Mouse (Mus musculus) spleen, adult 18-20 months (tissue): Measurements from ENCODE around the gene Ccm2.
A peak's percentile ranks its signal among the peaks of the same experiment; 100 is the strongest.

ENCODE experiments used
- DNase-seq, 2 experiments: peaks; one replicate each; pipeline ENCODE4 v3.0.0; 2022; ENCODE audit warnings: mixed read lengths in 2 of 2

Ccm2 gene

GRCm38 (mm10) chr11:6585748-6586147, 39.1 kb downstream of the Ccm2 start:
- DNase-seq = no peak

DNA sequence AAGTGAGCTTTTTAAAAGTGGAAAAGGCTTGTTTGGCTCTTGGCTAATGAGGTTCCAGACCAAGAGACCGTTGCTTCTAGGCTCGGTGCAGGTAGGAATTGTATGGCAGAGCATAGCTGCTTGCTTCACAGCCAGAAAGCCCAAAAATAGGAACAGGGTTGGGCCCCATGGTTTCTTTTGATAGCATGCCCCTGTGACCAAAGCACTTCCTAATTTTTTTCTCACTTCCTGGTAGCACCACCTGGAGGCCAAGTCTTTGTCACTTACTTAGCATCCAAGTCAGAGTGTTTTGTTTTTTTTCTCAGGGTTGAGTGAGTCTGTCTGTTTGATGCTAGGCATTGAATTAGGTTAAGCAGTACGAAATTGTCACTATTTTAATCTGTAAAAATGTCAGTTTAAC, 40.0 kb downstream of the Ccm2 start:
- DNase-seq = no peak

DNA sequence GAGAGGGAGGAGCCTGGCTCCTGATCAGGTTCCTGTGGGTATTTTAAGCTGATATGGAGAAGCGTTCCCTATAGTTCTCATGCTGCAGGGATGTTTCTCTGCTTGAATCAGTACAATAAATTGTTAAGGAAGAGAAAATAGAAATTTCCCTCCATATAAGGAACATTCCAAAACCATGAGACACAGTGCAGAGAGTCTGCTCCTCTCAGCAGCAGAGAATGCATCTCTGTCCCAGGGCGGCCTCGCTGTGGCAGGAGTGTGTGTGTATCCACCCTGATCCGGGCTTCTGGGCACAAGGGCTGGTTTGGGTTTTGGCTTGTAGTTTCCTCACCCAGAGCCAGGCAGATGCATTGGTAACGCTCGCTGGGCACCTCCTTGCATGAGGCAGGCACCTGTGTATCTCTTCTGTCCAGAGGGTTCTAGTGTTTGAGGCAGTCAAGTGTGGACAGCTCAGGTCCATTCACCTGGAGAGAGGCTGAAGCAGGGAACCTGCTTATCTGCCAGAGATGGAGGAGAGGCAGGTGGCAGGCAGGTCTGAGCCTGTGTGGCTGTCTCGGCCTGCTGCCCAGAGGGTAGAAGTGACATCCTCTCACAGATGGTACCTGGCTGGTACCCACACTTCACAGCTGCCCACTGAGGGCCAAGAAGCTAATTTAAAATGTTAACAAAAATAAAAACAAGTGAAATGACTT, 40.7 kb downstream of the Ccm2 start:
- no peak for DNase-seq

- DNase-seq = peak in 1 of 2 experiments; percentile 60
These were observed 41.6 kb downstream of the Ccm2 start for GRCm38 (mm10) chr11:6588295-6588694.

DNA sequence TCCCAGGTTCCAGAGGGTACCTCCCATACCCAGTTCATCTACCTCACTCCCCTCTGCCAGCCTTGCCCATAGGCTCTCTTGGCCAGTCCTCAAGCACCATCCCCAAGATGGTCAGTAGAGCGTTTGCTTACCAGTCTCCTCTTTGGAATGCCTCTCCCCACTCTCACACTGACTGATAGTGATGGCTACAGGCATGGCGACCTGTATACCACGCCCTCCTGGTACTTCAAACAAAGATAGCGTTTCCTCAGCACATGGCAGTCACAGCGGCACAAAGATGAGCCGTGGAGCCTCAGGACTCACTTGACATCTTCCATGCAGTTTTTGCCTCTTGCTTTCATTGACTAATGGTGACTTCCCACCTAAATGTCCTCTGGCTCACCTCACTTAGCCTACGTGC, 43.2 kb downstream of the Ccm2 start:
- DNase-seq = no peak

DNA sequence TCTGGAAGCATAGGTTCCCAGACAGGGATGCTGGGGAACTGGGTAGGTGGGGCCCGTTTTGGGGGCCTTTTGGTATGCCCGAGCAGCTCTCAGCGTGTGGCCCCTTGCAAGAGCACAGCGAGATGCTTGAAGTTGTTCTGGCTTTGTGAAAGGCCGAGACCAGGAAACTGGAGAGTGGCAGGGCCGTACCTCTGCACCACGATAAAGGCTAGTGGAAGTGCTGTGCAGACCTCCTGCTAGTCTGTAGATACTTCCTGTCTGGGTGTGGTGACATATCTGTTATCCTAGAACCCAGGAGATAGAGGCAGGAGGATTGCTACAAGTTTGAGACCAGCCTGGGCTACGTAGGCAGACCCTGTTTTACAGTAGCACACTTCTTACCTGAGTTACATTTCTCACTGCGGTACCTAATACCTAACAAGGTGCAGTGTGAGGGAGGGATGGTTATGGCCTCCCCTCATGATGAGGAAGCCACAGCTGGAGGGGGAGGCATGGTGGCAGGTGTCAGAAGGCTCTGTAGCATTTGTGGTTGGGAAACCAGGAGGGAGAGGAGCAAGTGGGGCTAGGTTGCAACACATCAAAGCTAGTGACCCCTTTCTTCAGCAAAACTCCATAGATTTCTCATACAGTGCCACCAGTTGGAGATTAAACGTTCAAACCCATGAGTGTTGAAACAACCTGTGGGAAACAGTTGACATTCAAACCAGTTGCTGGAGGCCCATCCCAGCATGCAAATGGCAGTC, 44.4 kb downstream of the Ccm2 start:
- DNase-seq = no peak

- DNase-seq = no peak
These were observed 46.7 kb downstream of the Ccm2 start for GRCm38 (mm10) chr11:6593406-6593805.

DNA sequence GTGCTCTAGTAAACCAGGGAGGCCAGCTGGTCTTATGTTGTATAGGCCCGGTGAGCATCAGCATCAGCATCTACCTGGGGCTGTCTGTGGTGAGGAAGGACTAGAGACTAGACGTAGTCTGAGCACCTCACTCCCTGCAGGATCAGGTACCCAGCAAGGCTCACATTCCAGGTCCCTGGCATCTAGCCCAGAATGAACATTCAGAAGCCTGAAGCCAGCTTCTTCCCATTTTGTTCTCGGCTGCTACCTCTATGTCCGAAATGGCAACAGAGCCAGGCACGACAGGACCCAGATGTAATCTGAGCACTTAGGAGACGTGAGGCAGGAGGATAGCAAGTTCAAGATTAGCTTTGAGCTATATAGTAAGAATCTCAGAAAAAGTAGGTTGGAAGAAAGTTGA, 48.2 kb downstream of the Ccm2 start:
- no peak for DNase-seq

- DNase-seq = no peak
These were observed 48.7 kb downstream of the Ccm2 start for GRCm38 (mm10) chr11:6595339-6595738.

DNA sequence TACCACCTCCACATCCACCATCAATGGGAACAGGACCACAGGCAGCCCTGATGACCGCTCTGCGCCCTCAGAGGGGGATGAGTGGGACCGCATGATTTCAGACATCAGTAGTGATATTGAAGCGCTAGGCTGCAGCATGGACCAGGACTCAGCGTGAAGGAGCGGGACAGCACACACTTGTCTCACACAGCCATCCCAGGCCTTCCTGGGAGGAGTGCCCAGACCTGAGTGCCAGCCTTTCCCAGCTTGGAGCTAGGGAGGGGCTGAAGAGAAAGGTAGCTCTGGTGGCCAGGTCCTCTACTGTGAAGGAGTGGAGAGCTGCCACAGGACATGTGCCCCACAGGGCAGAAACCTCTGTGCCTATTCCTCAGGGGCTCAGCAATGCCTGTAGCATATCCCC, 49.5 kb downstream of the Ccm2 start:
- DNase-seq = no peak

GRCm38 (mm10) chr11:6596616-6597015, 49.9 kb downstream of the Ccm2 start:
- no peak for DNase-seq

DNA sequence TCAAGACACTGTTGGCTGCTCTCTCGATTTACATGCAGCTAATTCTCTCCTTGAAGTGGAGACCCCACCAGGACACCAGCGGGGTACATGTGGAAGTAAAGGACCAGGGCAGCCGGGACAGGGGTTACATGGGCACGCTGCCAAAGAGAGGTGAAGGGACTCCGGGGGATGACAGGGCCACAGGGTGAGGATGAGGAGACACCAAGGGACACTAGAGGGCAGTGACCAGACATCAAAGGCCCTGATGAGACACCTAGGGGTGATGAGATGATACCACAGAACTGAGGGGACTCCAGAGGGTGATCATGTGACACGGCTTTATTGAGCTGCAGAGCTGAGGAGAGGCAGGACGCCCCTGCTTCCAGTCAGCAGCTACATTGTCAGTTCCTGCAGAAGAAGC, 50.8 kb downstream of the Ccm2 start:
- no peak for DNase-seq

GRCm38 (mm10) chr11:6598191-6598889, 51.7 kb downstream of the Ccm2 start:
- no peak for DNase-seq

DNA sequence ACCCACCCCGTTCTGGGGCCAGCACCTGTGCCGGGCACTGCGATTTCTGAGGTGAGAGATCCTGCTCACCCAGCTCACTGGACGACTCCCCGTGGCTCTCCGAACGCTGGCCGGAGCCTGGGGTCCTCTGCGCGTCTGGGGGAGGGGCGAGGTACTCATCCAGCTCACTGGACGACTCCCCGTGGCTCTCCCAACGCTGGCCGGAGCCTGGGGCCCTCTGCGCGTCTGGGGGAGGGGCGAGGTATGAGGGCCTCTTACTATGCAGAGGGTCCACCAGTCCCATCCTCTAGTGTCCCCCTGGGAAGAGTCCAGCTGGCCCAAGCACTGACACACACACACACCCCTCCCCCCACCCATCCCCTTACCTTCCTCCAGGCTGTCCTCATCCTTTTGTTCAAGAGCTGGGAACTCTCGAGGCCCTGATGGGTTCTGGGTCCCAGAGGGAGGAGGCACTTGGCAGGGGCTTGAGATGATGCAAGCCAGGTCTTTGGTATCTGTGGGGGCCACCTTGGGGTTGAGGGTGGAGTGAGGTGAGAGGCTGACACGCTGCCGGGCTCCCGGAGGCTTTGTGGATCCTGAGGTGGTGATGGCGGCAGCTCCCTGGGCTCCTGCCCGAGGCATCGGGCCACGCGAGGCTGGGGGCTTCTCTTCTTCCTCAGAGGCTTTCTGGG, 52.5 kb downstream of the Ccm2 start:
- no peak for DNase-seq

- no peak for DNase-seq
These were observed 53.1 kb downstream of the Ccm2 start for GRCm38 (mm10) chr11:6599831-6600230.

DNA sequence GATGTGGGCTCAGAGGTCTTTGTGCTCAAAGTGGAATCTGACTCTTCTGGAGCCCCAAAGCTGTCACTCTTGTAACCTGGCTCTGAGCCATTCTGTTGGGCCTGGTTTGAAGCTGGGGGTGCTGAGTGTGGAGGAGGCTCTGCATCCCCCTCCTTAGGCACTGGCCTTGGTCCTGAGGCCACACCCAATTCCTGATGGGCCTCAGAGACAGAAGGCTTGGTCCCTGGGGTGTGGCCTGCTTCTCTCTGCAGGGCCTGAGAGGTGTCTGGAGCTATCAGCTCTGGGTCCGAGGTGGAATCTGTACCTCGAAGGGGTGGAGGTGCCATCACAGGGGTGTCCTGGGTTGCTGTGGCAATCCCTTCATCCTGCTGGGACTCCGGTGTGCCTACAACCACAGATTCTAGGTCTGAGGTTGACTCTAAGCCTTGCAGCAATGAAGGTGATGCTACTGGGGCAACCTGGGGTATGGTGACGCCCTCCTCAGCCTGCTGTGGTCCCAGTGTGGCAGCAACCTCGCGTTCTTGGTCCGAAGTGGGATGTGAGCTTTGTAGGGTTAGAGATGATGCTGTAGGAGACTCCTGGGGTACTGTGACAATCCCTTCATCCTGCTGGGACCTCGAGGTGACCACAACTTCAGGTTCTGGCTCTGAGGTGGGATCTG, 53.7 kb downstream of the Ccm2 start:
- peak in 1 of 2 experiments; percentile 4 for DNase-seq

GRCm38 (mm10) chr11:6601649-6602480, 55.2 kb downstream of the Ccm2 start:
- peak in 1 of 2 experiments; percentile 5 for DNase-seq

DNA sequence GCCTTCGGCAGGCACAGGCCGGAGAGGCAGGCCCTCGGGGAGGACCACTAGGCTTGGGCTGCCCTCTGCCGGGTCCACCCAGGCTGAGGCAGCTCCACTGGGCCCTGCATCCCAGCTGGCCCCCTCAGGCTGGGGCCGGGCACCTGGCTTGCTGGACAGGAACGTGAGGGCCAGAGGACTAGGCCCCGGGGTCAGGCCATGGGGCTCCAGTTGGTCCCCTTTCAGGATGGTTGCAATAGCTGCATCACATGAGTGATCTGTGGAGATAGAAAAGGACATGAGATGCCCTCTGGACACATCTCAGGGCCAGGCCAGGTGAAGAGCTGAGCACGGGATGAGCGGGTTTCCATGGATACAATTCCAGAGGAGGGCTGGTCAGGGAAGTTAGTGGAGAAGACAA, 56.0 kb downstream of the Ccm2 start:
- no peak for DNase-seq

DNA sequence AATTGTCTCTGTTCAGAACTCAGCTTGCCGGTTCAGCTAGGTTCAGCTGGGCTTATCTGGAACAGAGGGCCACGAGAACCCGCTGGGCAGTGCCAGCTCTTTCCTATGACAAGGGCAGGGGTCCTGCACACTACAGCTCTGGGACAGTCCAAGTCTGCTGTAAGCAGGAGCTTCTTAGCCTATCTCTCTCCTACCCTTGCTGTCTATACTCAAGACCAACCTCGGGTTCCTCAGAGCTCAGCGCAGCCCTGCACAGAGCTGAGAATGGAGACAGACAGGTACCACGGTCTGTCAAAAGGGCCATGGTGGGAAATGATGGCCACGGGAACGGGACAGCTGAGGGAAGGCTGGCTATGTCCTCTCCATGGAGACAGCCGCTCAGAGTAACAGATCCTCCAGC, 56.5 kb downstream of the Ccm2 start:
- DNase-seq = peak in 1 of 2 experiments; percentile 4

GRCm38 (mm10) chr11:6603887-6604603, 57.4 kb downstream of the Ccm2 start:
- no peak for DNase-seq

DNA sequence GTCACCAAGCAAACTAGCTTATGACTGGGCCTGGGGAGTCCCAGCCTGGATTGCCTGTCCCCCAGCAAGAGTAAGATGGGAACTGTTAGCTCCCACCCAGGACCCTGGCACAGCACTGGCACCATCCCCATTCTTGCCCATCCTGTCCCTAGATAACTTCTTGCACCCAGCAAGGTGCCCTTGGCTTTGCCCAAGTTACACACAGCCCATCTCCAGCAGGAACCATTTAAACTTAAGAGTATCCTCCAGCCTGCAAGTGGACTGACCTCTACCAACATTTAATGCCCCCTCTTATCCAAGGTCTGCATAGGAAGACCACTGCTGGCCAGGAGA, 57.9 kb downstream of the Ccm2 start:
- DNase-seq = no peak
